Mouse (Mus musculus): Measurements from ENCODE around the gene Map3k9. TPM values are rescaled to one million over a fixed set of nuclear protein-coding genes. Genes with fewer than 3 reads are reported as not detected.
A peak's percentile ranks its signal among the peaks of the same experiment; 100 is the strongest.

The Map3k9 gene
- polyA plus RNA-seq (2016; fragmentation: Nextera tagmentation; extraction: Ambion mirVana): 0.53 and 0.61 TPM in 2 replicates

DNA sequence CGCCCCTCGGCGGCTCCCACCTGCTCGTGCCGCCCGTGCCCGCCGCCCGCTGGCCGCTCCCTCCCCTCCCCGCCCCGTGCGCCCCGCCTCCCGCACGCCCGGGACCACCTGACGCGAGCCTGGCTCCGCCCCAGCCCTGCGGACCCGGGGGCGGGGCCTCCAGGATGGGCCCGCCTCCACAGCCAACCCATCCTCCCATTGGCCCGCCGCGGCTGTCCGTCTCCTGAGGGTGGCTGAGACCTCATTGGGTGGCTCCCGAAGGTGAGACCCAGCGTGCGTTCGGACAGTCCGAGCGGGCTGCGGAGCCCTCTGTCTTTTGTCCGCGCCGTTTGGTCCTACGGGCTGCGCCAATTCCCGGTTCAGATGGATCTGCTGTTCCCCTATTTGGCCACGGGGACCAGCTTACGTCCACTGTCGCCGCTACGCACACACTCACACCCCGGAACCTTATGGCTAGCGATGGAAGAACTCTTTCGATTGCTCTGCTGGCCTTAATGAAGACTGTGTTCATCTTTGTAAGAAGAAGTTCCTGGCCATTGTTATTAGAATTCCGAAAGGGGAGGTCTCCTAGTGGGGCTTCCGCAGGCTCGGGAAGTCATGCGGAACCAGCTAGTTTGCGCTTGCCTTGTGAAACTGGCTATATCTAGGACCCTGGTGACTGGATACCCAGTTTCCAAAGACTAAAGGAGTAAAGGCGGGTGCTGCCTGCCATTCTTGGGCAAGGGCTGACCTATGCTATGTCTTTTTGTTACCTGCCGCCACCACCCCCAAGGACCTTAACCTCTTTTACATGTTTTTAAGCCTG lies at the start of gene Map3k9:
Gene Map3k9 (minus strand): TSS at position 71 of the 805 bp plus-strand sequence.
- H3K4me1 ChIP-seq (replicated peaks): peaks cover 12% of the 10 kb centered on the region
- H3K9ac ChIP-seq: peak within 1 kb of the TSS; percentile 59
- H3K36me3 ChIP-seq: no peaks in the 10 kb centered on the region
- ATAC-seq (ENCODE audit: insufficient number of reproducible peaks, low FRiP score): peak; percentile 95
- peaks cover 65% of the 10 kb centered on the region for H3K27me3 ChIP-seq (replicated peaks)
- peak within 1 kb of the TSS; percentile 96 for H3K4me2 ChIP-seq
- H3K27ac ChIP-seq (ENCODE audit: poor library complexity, severe bottlenecking): no peak within 1 kb of the TSS
- WGBS: 1% methylated on average over 39 of the region's 56 CpGs
- peak within 1 kb of the TSS; percentile 59 for H3K4me3 ChIP-seq
- no peaks in the 10 kb centered on the region for H3K9me3 ChIP-seq (replicated peaks)

DNA sequence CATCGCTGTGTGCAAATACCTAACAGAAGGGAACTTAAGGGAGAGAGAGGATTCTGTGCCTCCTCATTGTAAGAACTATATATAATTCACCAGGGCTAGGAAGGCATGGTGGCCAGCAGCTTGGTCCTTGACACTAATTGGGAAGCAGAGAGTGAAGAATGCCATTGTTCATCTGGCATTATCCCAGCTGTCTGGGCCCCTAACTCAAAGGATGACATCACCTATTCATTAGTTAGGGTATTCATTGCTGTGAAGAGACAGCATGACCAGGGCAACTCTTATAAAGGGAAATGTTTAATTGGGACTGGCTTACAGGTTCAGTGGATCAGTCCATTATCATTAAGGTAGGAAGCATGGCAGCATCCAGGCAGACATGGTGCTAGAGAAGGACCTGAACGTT lies 47.4 kb upstream of the Map3k9 start:
- ATAC-seq (ENCODE audit: insufficient number of reproducible peaks, low FRiP score): no peak
- Histone ChIP-seq H3K36me3 (no peaks in the 10 kb centered on the region), H3K9me3 (replicated peaks) (no peaks in the 10 kb centered on the region), H3K4me1 (replicated peaks) (no peaks in the 10 kb centered on the region), H3K4me3 (no peak overlapping the region), H3K27me3 (replicated peaks) (no peaks in the 10 kb centered on the region), H3K27ac (ENCODE audit: poor library complexity, severe bottlenecking) (no peak overlapping the region), H3K4me2 (no peak overlapping the region), H3K9ac (no peak overlapping the region)
- 86% methylated on average over 2 of the region's 2 CpGs for WGBS

DNA sequence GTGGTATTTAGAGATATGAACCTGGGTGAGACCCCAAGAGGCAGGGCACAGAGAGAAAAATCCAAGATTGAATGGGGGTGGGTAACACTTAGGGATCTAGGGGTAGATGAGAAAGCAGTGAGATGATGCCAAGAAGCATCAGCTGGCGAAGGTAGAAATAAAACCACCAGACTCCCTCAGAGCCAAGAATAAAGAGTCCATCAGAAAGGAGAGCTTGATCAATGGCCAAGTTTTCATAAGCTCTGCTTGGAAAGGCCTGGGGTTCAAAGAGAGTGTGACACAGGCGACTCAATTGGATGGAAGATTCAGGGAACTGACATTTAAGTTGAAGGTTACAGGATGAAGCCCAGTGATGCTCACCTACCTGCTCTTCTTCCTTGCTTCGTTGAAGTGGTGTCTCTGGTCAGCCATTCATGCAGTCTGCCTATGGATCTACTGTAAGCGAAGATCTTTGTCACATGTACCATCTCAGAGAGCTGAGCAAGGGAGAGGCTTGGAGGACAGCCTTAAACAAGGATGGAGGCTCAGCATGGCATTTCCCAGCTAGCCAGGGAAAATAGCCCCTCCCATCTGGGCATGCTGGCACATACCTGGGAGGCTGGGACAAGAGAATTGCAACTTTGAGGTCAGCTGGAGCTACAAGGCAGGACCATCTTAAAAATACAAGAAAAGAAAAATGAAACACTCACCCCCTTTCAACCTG lies 42.0 kb upstream of the Map3k9 start:
- no peak overlapping the region for H3K9ac ChIP-seq
- H3K4me3 ChIP-seq: no peak overlapping the region
- H3K36me3 ChIP-seq: no peaks in the 10 kb centered on the region
- no peaks in the 10 kb centered on the region for H3K27me3 ChIP-seq (replicated peaks)
- no peak overlapping the region for H3K4me2 ChIP-seq
- no peak for ATAC-seq (ENCODE audit: insufficient number of reproducible peaks, low FRiP score)
- WGBS: 78% methylated on average over 4 of the region's 4 CpGs
- 0 out of 2 replicates have a peak, but pooled peaks cover 6% of the 10 kb centered on the region for H3K4me1 ChIP-seq (replicated peaks)
- no peaks in the 10 kb centered on the region for H3K9me3 ChIP-seq (replicated peaks)
- no peak overlapping the region for H3K27ac ChIP-seq (ENCODE audit: poor library complexity, severe bottlenecking)

DNA sequence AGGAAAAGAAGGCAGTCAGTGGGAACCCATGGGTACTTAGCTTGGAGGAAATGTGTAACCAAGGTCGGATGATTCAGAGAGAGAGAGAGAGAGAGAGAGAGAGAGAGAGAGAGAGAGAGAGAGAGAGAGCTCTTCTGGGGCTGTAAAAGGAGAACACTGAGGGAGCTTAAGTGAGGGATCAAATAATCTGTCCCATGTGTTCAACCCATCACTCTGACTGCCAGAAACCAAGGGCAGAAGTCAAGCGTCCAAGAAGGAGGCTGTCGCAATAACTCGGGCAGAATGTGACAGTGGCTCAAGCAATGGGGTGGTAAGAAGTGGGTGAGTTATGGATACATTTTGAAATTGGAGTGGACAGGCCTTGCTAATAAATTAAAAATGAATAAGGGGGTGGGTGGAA lies 41.2 kb upstream of the Map3k9 start:
- H3K9me3 ChIP-seq (replicated peaks): no peaks in the 10 kb centered on the region
- H3K27ac ChIP-seq (ENCODE audit: poor library complexity, severe bottlenecking): no peak overlapping the region
- H3K27me3 ChIP-seq (replicated peaks): no peaks in the 10 kb centered on the region
- H3K36me3 ChIP-seq: no peaks in the 10 kb centered on the region
- 75% methylated on average over 4 of the region's 4 CpGs for WGBS
- no peak overlapping the region for H3K9ac ChIP-seq
- H3K4me3 ChIP-seq: no peak overlapping the region
- no peak overlapping the region for H3K4me2 ChIP-seq
- H3K4me1 ChIP-seq (replicated peaks): peaks cover 7% of the 10 kb centered on the region; the same call in 1 of the 2 replicates
- no peak for ATAC-seq (ENCODE audit: insufficient number of reproducible peaks, low FRiP score)

DNA sequence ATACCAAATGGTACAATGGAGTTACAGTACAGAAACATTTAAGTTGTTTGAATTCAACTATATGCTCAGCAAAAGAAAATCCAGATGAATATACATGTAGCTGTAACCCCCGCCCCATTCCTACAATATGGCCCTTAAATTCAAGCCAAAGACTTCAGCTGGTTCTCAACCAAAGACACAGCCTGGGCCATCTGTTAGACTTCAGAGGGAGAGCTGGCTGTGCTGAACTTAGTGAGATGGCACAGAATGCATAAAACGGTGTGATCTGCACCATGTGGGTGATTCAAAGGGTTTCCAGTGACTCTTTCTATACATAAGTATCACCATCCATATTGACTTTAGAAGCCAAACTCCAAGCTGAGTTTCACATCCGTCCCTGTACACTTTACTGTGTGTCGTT lies 39.7 kb upstream of the Map3k9 start:
- H3K27ac ChIP-seq (ENCODE audit: poor library complexity, severe bottlenecking): no peak overlapping the region
- no peak overlapping the region for H3K4me2 ChIP-seq
- no peak overlapping the region for H3K4me3 ChIP-seq
- no peak for ATAC-seq (ENCODE audit: insufficient number of reproducible peaks, low FRiP score)
- no peaks in the 10 kb centered on the region for H3K36me3 ChIP-seq
- whole genome bisulfite sequencing: 83% methylated on average over 4 of the region's 4 CpGs
- H3K27me3 ChIP-seq (replicated peaks): no peaks in the 10 kb centered on the region
- H3K9ac ChIP-seq: no peak overlapping the region
- H3K9me3 ChIP-seq (replicated peaks): no peaks in the 10 kb centered on the region
- H3K4me1 ChIP-seq (replicated peaks): peaks cover 17% of the 10 kb centered on the region; the same call in 1 of the 2 replicates

DNA sequence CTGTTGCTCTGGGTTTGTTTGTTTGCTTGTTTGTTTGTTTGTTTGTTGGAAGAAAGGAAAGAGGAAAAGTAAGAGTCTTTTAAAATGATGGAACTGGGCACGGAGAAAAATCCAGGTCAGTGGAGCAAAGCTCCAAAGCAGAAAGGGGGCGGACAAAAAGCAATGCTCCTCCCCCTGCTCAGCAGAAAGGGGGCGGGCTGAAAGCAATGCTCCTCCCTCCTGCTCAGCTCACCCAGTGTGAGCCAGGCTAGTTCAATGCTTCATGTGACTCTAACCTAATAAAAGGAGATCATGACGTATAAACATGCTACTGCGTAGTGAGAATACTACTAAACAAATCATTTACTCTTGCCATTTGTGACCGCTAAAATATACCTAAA lies 36.1 kb upstream of the Map3k9 start:
- H3K9ac ChIP-seq: no peak overlapping the region
- 0 out of 2 replicates have a peak overlapping the region, but pooled peaks have one; percentile 71 for H3K27ac ChIP-seq (ENCODE audit: poor library complexity, severe bottlenecking)
- no peaks in the 10 kb centered on the region for H3K36me3 ChIP-seq
- peak overlapping the region; percentile 49 for H3K4me2 ChIP-seq
- H3K27me3 ChIP-seq (replicated peaks): no peaks in the 10 kb centered on the region
- WGBS: 46% methylated on average over 6 of the region's 6 CpGs
- H3K9me3 ChIP-seq (replicated peaks): no peaks in the 10 kb centered on the region
- ATAC-seq (ENCODE audit: insufficient number of reproducible peaks, low FRiP score): no peak
- peaks cover 17% of the 10 kb centered on the region; the same call in 1 of the 2 replicates for H3K4me1 ChIP-seq (replicated peaks)
- peak overlapping the region; percentile 19; the same call in 1 of the 2 replicates for H3K4me3 ChIP-seq

DNA sequence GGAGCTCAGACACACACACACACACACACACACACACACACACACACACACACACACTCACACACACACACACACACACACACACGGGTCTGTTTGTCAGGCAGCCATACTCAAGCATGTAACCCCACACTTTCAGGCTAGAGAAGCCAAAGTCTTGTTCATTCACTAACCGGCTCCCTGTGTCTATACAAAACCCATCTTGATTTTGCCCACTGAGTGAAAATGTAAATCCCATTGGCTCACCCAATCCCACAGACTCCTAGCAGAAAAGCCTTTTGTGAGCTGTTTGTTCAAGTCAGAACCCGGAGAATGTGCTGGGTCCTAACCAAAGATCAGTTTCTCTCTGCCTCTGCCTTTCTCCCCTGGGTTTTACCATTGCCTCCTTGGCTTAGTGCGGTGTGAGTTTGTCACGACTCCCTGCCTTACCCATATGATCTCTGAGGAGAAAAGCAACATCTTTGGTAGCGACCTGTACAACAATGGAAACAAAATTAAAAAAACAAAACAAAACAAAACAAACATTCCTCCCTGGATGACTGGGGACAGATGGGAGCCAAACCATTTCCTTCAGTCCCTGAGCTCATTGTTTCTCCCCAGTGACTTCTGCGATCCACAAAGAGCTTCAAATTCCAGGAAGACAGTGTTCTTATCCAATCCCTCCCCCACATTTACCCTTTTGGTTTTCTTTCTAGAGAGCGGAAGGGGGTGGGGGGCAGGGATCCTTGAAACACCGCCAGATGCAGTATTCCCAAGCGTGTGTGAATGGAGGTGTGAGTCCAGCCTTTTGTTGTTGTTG lies 35.6 kb upstream of the Map3k9 start:
- Histone ChIP-seq H3K9me3 (replicated peaks) (no peaks in the 10 kb centered on the region), H3K4me1 (replicated peaks) (peaks cover 17% of the 10 kb centered on the region; the same call in 1 of the 2 replicates), H3K9ac (no peak overlapping the region), H3K36me3 (no peaks in the 10 kb centered on the region), H3K27me3 (replicated peaks) (no peaks in the 10 kb centered on the region), H3K4me2 (peak overlapping the region; percentile 49), H3K4me3 (peak overlapping the region; percentile 19; the same call in 1 of the 2 replicates), H3K27ac (ENCODE audit: poor library complexity, severe bottlenecking) (peak overlapping the region; percentile 71)
- 20% methylated on average over 10 of the region's 10 CpGs for WGBS
- peak; percentile 53 for ATAC-seq (ENCODE audit: insufficient number of reproducible peaks, low FRiP score)

DNA sequence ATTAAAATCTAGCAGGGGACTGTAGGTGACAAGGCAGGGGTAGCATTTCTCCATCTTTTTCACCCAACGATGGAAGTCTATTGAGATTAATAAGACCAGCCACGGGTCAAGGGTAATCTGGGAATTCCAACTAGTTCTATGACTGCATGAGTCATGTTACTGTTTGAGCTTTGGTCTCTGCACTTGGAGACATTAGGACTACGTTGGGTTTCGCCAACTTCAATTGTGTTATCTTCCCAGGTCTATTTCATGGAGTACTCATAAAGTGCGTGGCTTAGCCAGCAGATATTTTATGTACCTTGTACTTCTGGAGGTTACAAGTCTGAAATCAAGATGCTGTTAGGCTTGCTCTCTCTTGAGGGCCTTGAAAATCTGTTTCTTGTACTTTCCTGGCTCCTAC lies 33.8 kb upstream of the Map3k9 start:
- ATAC-seq (ENCODE audit: insufficient number of reproducible peaks, low FRiP score): no peak
- H3K9me3 ChIP-seq (replicated peaks): no peaks in the 10 kb centered on the region
- no peak overlapping the region for H3K4me3 ChIP-seq
- peaks cover 21% of the 10 kb centered on the region; the same call in 1 of the 2 replicates for H3K4me1 ChIP-seq (replicated peaks)
- 83% methylated on average over 5 of the region's 5 CpGs for WGBS
- H3K36me3 ChIP-seq: no peaks in the 10 kb centered on the region
- no peak overlapping the region for H3K9ac ChIP-seq
- no peaks in the 10 kb centered on the region for H3K27me3 ChIP-seq (replicated peaks)
- H3K27ac ChIP-seq (ENCODE audit: poor library complexity, severe bottlenecking): no peak overlapping the region
- no peak overlapping the region for H3K4me2 ChIP-seq

DNA sequence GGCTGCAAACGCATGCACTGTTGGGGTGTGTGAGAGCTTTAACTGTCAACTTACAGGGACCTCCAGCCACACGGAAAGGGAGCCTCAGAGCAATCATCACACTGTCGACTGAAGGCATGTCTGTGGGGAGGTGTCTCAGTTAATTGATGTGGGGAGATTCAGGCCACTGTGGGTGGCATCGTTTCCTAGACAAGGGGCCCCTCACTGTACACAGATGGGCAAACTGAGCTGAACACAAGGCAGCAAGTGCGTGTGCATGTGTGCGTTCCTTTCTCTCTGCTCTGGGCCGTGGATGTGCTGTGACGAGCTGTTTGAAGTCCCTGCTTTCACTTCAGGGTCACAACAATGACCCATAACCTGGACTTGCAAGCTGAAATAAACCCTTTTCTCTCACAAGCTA lies 29.4 kb upstream of the Map3k9 start:
- 48% methylated on average over 8 of the region's 8 CpGs for WGBS
- H3K4me3 ChIP-seq: no peak overlapping the region
- peaks cover 22% of the 10 kb centered on the region for H3K4me1 ChIP-seq (replicated peaks)
- H3K27ac ChIP-seq (ENCODE audit: poor library complexity, severe bottlenecking): no peak overlapping the region
- H3K9me3 ChIP-seq (replicated peaks): no peaks in the 10 kb centered on the region
- no peak for ATAC-seq (ENCODE audit: insufficient number of reproducible peaks, low FRiP score)
- no peak overlapping the region for H3K9ac ChIP-seq
- no peaks in the 10 kb centered on the region for H3K36me3 ChIP-seq
- no peak overlapping the region for H3K4me2 ChIP-seq
- no peaks in the 10 kb centered on the region for H3K27me3 ChIP-seq (replicated peaks)

DNA sequence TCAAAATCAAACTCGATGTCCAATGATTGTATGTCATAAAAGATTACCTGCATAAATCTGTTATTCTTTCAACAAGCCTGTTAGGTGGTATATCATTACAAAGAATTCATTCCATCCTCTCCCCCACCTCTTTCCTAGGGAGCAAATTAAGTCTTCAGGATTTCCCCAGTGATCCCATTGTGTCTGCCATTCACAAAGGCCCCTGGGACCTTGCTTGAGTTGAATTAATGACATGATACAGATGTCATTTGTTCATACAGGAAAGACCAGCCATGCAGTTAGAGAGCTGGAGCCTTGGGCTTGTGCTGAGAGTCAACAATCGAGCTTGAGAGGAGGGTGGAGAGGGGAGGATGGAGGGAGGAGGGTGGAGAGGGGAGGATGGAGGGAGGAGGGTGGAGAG lies 27.6 kb upstream of the Map3k9 start:
- H3K4me2 ChIP-seq: no peak overlapping the region
- peaks cover 28% of the 10 kb centered on the region for H3K4me1 ChIP-seq (replicated peaks)
- ATAC-seq (ENCODE audit: insufficient number of reproducible peaks, low FRiP score): no peak
- no peak overlapping the region for H3K4me3 ChIP-seq
- no peak overlapping the region for H3K9ac ChIP-seq
- H3K9me3 ChIP-seq (replicated peaks): no peaks in the 10 kb centered on the region
- H3K36me3 ChIP-seq: no peaks in the 10 kb centered on the region
- no peaks in the 10 kb centered on the region for H3K27me3 ChIP-seq (replicated peaks)
- no peak overlapping the region for H3K27ac ChIP-seq (ENCODE audit: poor library complexity, severe bottlenecking)
- 62% methylated on average over 2 of the region's 2 CpGs for WGBS

DNA sequence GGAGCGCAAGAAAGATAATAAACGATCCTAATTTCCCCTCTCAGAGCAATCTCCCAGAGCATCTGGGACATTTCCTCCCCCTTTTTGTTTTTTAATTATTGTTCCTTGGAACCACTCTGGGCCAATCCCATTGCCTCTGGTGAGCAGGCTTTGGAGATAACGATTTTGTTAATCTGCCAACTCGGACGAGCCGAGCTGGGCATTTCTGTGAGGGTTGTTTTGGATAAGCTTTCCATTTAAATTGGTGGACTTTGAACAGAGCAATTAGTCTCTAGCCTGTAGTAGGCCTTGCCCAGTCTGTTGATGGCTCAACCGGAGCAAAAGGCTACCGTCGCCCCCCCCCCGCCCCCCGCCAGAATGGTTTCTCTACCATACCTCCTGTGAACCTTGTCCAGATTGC lies 27.0 kb upstream of the Map3k9 start:
- Histone ChIP-seq H3K27me3 (replicated peaks) (no peaks in the 10 kb centered on the region), H3K4me3 (peak overlapping the region; percentile 48), H3K9ac (peak overlapping the region; percentile 58; the same call in 1 of the 2 replicates)

More for the DNA sequence above, 27.0 kb upstream of the Map3k9 start:
- Histone ChIP-seq H3K27ac (ENCODE audit: poor library complexity, severe bottlenecking) (no peak overlapping the region), H3K4me2 (peak overlapping the region; percentile 79), H3K9me3 (replicated peaks) (no peaks in the 10 kb centered on the region), H3K4me1 (replicated peaks) (peaks cover 29% of the 10 kb centered on the region), H3K36me3 (no peaks in the 10 kb centered on the region)
- no peak for ATAC-seq (ENCODE audit: insufficient number of reproducible peaks, low FRiP score)
- 16% methylated on average over 11 of the region's 11 CpGs for WGBS

Measured in heart, embryonic 12.5 days (tissue).